Mouse (Mus musculus): Measurements from ENCODE around the gene Dop1b.

DNA sequence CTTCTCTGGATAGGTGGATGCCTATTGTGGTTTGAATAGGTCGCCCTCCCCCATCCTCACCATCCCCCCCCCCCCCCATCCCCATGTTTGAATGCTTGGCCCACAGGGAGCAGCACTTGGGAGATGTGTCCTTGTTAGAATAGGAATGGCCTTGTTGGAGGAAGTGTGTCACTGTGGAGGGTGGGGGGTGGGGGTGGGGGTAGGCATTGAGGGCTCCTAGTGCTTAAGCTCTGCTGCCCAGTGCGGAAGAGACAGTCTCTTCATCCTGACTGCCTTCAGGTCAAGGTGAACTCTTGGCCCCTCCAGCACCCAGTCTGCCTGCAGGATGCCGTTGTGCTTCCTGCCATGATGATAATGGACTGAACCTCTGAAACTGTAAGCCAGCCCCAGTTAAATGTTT, 110.0 kb downstream of the Dop1b start:
- TF ChIP-seq TCF12 (IDR thresholded peaks at IDR 0.05; ENCODE audit: insufficient read depth, poor library complexity, severe bottlenecking) (no peak), POLR2AphosphoS2 (IDR thresholded peaks at IDR 0.05; ENCODE audit: insufficient read length, low read depth) (no peak)

Data from myocyte (in vitro differentiated cells).